Mouse (Mus musculus) kidney, adult 11 months (tissue): ENCODE measurements around the gene Olfr776.
"Not testable (repeated sequence)": the region's sequence is repeated elsewhere in the genome, so short reads cannot be mapped to it uniquely, and the experiment has no call there.

Experiments
- DNase-seq: peaks from one replicate; pipeline ENCODE4 v3.0.0; 2022

Olfr776 gene

GRCm38 (mm10) chr10:129258827-129259226 lies at the start of gene Olfr776:
Gene Olfr776, plus strand, starts transcription at chr10:129259127.
- no peak for DNase-seq

- DNase-seq: no peak
Measured at GRCm38 (mm10) chr10:129230737-129231136, 28.2 kb upstream of the Olfr776 start.

GRCm38 (mm10) chr10:129235904-129236303 lies 23.0 kb upstream of the Olfr776 start, which contains the start of gene Olfr774:
Gene Olfr774, plus strand, starts transcription at chr10:129236204.
- no peak for DNase-seq

- DNase-seq: no peak
Measured at GRCm38 (mm10) chr10:129248112-129248511, 10.8 kb upstream of the Olfr776 start, which contains the start of gene Olfr775. Gene Olfr775, plus strand, starts transcription at chr10:129248412.

- no peak for DNase-seq
Measured at GRCm38 (mm10) chr10:129271081-129271535, 12.2 kb downstream of the Olfr776 start, which contains the start of gene Olfr777. Gene Olfr777, minus strand, starts transcription at chr10:129271485.

- not testable (repeated sequence) for DNase-seq
Measured at GRCm38 (mm10) chr10:129312973-129313372, 54.0 kb downstream of the Olfr776 start.

GRCm38 (mm10) chr10:129313521-129313920 lies 54.6 kb downstream of the Olfr776 start:
- not testable (repeated sequence) for DNase-seq
